Mouse (Mus musculus) urinary bladder, adult 18-20 months (tissue): ENCODE data around the gene Fry.
A peak's percentile ranks its signal among the peaks of the same experiment; 100 is the strongest.

ENCODE experiments used
- DNase-seq, 2 experiments: peaks; one replicate each; pipeline ENCODE4 v3.0.0; 2022; ENCODE audit warnings: low spot score in 2 of 2, mixed read lengths in 2 of 2

The Fry gene

DNA sequence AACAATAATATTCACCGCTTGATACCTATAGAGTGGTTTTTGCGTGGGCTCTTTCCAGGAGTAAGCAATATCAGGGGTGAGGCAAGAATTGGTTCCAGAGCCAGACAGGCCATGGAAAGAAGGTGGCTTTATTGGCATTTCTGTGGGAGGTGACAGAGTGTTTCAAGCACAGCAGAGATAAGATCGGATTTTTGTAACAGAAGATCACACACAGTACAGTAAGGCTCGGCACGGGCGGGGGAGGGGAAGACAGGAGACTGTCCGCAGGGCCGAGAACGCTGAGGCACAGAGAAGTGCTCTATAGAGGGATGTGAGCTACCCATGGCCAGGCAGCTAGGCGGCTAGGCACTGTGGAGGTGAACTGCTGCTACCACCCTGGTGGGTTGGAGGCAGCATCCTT is 53.1 kb downstream of the Fry start:
- DNase-seq: peak; percentile 39 to 48

DNA sequence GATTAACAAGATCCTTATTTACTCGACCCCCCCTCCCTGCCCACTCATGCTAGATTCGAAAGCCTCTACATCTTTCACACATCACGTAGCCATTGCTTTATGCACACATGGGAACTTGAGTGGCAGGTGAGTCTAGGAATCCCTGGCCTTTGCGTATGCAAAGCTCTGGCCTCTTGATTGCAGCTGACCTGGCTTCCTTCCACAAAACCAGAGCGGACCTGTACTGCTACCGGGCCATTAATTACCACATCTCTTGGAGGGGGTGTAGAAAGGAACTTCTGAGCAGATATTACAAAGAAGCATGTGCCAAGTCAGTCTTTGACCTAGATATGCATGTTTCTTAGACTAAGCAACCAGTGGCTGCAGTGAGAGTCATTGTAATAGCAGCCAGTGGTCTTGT is 55.4 kb downstream of the Fry start:
- DNase-seq: no peak

DNA sequence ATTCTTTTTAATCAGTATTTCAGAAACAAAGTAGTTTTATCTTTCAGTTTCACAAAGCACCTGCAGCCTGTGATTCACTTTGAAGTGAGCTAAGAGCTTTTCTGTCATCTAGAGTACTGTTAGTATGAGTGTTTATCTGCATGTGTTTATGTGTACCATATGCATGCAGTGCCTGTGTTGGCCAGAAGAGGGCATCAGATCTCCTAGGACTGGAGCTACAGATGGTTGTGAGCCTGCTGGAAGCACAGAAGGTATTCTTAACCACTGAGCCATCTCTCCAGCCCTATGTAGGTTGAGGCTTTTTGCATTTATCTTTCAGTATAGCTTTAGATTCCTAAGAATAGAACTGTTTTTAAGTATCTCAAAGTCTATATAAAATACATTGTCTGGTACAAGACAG is 56.5 kb downstream of the Fry start:
- no peak for DNase-seq

- DNase-seq: no peak
Measured at GRCm38 (mm10) chr5:150176251-150177015, 58.0 kb downstream of the Fry start.

- DNase-seq: no peak
Measured at GRCm38 (mm10) chr5:150177757-150178156, 59.3 kb downstream of the Fry start.

GRCm38 (mm10) chr5:150178194-150178801 is 59.9 kb downstream of the Fry start:
- DNase-seq: no peak

GRCm38 (mm10) chr5:150180985-150181607 is 62.7 kb downstream of the Fry start:
- DNase-seq: no peak

- DNase-seq: no peak
Measured at GRCm38 (mm10) chr5:150184959-150185358, 66.5 kb downstream of the Fry start.

GRCm38 (mm10) chr5:150186121-150186520 is 67.7 kb downstream of the Fry start:
- DNase-seq: no peak

DNA sequence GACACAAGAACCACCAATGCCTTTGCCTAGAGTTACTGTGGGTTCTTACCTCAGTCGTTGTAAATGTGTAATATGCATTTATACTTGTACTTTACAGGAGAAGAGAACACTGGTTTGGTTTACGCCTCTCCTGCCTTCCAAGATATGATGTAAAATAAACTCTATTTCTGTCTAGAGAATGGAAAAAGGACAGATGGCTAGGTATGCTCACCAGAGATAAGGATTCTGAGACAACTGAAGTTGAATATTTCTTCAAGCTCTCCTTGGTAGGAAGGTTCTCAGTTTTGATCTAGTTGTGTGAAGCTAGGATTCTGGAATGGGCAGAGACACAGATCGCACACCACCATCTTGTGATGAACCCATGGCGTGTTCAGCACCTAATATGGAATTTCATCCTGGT is 68.2 kb downstream of the Fry start:
- no peak for DNase-seq

DNA sequence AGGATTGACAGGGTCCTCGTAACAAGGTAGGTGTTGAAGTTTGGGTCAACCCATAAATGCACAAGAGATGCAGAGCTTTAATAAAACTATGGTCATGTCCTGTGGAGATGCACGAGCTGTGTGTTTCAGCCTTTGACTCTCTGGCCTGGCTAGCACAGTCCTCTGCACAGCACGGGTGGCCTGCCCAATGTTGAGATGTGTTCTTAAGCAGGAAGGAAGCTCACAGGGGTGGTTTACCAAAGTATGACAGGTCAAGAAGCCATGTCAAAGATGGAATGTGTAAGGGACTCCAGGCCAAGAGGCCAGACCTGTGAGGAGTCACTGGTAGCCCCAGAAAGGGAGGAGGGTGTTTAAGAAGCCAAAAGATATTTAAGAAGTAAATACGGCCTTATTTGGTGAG is 69.6 kb downstream of the Fry start:
- DNase-seq: no peak

DNA sequence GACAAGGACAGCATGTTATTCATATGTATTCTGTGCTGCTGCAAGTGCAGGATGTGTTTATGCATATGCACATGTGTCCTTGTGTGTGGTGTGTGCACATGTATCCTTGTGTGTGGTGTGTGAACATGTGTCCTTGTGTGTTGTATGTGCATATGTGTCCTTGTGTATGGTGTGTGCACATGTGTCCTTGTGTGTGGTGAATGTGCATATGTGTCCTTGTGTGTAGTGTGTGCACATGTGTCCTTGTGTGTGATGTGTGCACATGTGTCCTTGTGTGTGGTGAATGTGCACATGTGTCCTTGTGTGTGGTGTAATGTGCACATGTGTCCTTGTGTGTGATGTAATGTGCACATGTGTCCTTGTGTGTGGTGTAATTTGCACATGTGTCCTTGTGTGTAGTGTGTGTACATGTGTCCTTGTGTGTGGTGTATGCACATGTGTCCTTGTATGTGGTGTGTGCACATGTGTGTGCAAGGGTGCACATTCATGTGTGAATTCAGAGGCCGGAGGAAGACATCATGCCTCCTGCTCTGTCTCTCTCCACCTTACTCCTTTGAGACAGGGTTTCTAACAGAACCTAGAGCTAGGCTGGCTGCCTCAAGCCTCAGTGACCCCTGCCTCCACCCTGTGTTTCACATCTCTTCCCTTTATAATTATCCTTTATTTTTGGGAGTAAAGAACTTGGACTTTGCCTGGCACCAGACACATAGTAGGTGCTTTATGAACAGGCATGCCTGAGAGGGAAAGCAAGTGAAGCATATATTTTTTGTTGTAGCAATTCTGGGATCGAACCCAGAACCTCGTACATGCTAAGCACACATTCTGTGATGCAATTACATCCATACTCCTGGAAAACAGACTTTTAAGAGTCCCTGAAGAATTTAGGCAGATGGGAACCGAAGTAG is 72.3 kb downstream of the Fry start:
- DNase-seq: no peak

- DNase-seq: peak; percentile 43 to 60
Measured at GRCm38 (mm10) chr5:150195514-150196210, 77.2 kb downstream of the Fry start.

- DNase-seq: peak; percentile 46 to 57
Measured at GRCm38 (mm10) chr5:150196211-150196585, 77.8 kb downstream of the Fry start.

DNA sequence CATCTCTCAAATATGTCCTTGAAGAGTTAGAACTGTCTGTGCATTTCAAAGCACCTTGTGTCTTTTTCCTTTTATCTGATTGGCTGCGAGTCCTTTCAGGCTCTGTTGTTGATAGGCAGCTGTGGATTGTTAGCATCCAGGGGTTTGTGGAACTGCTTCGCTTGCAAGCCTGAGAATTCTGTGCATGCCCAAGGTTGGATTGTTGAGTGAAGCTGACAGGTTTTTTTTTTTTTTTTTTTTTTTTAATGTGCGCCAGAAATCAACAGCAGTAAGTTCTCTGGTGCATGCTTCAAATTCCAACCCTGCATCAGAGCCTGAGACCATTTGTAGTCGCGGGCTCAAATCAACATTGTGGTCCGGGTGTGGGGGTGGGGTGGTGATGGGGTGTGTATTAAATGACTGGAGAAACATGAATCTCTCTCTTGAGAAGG is 78.5 kb downstream of the Fry start:
- DNase-seq: no peak

GRCm38 (mm10) chr5:150206749-150207148 is 88.3 kb downstream of the Fry start:
- no peak for DNase-seq

DNA sequence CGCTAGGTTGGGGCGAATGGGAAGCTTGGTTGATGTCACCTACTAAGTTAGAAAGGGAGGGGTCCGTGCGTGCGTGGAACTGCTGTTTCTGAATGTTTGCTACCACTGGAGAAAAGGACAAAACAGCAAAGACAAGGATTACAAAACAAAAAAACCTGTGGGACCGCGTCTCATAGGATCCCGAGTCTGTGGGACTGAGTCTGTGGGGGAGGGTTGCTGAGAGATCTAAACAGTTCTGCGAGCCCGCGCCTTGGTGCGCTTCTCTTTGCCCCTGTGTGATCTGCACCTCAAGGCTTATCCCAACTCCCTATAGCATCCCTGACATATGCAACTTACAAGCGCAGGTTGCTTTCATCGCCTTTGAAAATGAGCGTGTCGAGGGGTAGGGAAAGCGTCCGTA is 89.2 kb downstream of the Fry start:
- DNase-seq: no peak

- DNase-seq: no peak
Measured at GRCm38 (mm10) chr5:150208009-150208408, 89.6 kb downstream of the Fry start.

DNA sequence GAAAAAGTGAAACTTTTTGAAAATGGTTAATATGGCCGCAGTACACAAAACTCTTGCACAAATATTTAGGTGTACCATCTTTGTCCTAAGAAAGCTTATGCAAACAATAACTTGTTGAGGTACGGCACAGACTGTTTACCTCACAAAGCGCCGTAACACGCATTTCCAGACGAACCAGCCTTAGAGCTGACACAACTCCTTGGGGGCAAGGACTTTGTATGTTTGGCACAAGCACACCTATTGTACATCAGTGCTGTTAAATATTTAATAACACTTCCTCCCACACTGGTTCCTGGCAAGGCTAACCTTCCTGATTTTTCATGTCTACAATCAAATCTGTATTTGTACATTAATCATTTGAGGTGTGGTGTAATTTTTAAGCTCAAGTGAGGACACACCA is 95.6 kb downstream of the Fry start:
- DNase-seq: peak in 1 of 2 experiments; percentile 49

DNA sequence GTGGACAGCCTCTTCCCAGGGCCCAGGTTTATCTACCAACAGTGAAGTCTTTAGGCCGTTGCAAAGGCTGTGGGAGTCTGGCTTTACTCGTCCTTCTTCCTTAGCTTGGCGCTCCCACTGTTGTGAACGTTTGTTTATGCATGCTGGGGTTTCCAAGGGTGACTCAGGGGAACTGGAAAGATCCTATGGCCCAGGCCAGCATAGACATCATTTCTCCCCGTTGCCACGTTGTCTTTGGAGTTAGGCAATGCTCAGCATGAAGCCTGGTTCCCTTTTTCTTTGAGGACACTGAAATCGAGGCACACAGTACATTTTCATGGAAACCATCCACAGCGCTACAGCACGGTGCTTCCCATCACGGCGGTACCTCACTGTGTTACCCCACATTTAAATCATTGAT is 97.6 kb downstream of the Fry start:
- peak in 1 of 2 experiments; percentile 49 for DNase-seq

GRCm38 (mm10) chr5:150219457-150219856 is 101.0 kb downstream of the Fry start:
- no peak for DNase-seq
